Mouse (Mus musculus): Measurements from ENCODE around the gene Ccdc170. TPM values are rescaled to one million over a fixed set of nuclear protein-coding genes. Genes with fewer than 3 reads are reported as not detected.

The Ccdc170 gene
- 0.25 TPM for polyA plus RNA-seq (2017; shearing (Covaris generic))

DNA sequence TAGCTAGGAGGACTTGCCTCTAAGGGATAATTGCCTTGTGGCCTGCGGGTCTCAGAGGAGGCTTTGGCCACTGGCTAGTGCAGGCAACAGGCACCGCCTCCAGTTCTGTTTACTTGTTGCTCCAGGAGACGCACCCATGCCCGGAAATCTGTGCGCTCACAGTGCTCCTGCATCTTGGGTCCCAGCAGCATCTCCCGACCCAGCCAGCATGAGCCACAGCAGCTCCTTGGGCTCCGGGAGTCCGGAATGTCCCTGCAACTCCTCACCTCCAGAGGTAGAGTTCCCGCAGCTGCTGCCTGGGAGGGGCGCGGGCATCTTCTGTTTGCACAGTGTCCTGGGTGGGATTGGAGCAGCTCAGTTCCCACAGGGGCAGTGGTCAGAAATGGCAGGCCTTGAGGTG lies at the start of gene Ccdc170:
TSS of gene Ccdc170 (plus strand) at position 148 of the 400 bp plus-strand sequence.

GRCm38 (mm10) chr10:4611386-4612155 lies 129.3 kb downstream of the Ccdc170 start, which contains the start of gene Esr1:
Gene Esr1, plus strand, starts transcription at chr10:4611593.

Other genes with a start within 250 kb of the Ccdc170 start
- 10.1 TPM for gene Akap12, start 216.1 kb upstream of the Ccdc170 start, polyA plus RNA-seq (2017; shearing (Covaris generic))
- 12.2 TPM for gene Zbtb2, start 94.4 kb upstream of the Ccdc170 start, polyA plus RNA-seq (2017; shearing (Covaris generic))
- 68.0 TPM for gene Rmnd1, start 50.1 kb upstream of the Ccdc170 start, polyA plus RNA-seq (2017; shearing (Covaris generic))
- gene Armt1, start 50.0 kb upstream of the Ccdc170 start, polyA plus RNA-seq (2017; shearing (Covaris generic)) = 31.1 TPM
- gene Esr1, start 129.1 kb downstream of the Ccdc170 start, polyA plus RNA-seq (2017; shearing (Covaris generic)) = 3.3 TPM

Measured in CD4-positive, CD25-positive, alpha-beta regulatory T cell, adult 9 weeks (primary cell).